Mouse (Mus musculus) spleen, adult 12 weeks (tissue): ENCODE results near the gene Ckap2l.
A peak's percentile ranks its signal among the peaks of the same experiment; 100 is the strongest.

Experiments
- DNase-seq: peaks from one replicate; pipeline ENCODE4 v3.0.0; 2022; ENCODE audit warnings: low spot score

Ckap2l gene

DNA sequence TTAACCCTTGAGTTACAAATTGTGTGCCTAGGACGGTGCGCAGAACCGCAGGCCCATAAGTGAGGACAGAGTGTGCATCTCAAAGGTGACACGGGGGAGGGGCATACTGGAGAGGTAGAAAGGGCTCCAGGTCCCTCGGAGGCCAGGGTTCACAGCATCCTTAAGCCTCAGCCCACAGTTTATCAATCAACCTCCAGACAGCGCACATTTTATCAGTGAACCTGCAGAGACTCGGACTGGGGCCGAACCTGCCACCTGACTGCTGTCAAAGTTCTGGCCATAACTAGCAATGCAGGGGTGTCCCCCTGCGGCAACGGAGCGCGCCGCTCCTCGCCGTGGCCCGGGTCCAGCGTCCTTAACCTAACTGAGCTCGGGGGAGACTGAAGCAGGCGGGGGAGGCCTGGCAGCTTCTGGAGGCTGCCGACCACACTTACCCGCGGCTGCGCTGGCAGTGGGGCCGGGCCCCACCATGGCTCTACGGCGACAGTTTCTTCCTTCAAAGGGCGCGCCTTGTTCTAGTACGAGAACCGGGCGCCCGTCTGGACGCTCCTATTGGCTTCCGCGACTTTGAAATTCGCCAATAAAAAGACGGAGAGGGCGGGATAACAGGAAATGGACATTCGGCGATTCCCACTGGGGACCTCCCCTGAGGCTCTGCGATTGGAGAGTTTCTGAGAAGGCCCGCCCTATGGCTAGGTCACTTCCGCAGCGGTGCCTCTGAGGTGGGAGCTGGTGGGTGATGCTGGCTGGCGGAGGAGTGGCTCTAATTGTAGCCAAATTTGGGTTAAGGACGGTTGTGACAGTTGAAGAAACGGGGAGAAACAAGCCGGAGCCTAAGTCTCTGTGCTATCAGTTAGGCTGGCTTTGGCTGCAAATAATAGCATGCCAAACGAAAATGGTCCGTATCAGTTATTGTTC is at the start of gene Ckap2l:
TSS of gene Ckap2l (minus strand) at position 542 of the 918 bp plus-strand sequence.
- DNase-seq: peak; percentile 95

DNA sequence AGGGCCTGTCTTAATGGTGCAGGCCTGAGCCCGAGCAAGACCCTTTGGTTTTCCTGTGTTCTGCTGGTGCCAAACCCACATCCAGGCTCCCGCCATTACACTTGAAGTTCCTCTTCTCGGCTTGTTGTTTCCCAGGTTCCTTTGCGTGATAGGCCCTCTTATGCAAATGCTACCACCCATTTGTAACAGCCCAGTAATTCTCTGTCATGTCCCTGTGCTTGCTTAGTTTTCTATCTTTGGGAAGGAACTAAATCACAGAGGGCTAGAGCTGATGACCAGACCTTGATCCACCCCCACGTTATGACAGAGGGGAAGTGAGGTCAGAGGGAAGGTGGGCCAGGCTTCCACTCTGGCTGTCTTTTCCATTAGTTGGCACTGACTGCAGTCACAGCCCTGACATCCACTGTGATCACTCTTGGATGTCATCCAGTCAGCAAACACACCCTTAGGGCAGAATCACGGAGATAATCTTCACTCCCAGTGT is 41.2 kb upstream of the Ckap2l start:
- DNase-seq: no peak

DNA sequence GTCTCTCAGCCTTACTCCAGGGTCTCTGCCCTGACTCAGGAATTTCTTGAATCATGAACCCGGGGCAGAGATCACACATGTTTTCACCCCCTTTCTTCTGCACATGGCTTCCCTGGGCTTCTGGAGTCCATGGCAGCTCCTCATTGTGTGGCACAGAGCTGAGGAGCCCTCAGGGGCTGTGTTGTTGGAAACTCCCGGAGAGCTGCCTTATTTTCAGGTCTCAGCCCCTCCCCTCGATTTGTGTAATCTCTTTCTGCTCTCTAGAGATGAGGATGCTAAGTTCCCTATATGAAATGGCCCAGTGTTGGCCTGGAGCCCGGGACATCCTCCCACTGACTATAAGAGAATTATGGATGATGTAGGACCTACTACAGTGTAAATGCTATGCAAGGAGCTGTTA is 36.5 kb upstream of the Ckap2l start:
- no peak for DNase-seq

DNA sequence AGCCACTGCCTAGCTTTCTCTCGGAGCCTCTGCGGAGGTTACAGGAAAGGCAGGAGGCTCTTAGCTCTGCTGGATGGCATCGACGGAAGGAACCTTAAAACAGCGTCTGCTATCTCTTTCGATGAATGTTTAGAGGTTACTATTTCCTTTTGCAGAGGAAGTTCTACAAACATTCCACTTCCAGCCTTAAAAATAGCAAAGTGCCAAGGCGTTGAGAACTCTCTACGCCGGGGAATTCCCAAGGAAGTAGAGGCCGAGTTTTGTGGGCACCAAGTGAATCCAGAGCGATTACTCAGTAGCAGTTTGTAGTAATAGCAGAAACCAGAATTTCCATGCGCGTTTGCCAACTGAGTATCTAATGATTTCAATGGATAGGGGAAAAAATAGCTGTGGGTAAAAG is 33.5 kb upstream of the Ckap2l start:
- no peak for DNase-seq

DNA sequence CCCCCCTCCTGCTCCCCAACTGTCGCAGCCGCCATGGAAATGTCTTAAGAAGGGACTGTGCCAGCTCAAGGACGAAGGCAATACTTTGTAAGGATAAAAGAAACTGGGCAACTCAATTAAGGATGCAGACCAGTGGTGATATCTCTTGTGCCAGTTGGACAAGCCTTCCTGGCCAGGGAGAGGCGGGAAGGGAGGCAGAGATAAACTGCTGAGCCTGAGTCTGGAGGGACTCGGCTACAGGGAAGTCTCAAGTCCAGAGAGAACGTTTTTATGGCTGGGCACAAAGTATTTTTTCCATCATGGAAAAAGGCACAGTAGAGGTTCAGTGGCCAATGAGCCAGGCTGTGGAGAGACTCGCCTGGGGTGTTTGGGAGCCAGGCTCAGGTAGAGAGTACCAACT is 33.0 kb upstream of the Ckap2l start:
- DNase-seq: no peak

DNA sequence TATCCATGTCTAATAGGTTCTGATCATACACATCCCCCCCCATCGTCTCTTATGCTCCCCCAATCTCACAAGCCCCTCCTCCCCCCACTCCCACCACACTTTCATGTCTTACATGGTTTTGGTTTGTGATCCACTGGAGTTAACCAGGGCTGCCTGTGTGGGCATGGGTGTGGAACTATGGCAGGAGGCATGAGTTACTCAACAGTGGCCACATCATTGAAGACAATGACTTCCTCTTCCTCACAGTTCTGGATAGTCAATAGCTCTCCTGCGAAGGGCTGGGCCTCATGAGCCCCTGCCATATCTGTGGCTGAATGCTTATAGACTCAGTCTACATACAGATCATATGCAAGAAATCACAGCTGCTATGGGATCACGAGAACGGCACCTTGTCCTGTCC is 31.2 kb upstream of the Ckap2l start:
- DNase-seq: no peak

DNA sequence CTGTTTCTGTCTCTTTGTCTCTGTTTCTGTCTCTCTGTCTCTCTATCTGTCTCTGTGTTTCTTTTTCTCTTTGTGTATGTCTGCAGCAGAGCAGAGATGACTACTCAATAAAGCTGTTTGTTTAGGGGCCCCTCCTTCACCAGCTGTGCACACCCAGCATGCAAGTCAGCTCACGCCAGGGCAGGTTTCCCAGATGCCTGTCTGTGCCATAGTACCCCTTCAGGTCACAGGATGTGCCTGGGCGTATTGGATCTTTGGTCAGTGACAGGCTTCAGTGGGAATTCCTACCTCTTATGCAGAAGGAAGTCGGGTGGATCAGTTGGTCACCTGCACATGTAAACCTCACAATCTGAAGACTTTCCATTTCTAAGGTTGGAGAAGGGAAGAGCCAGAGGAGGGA is 27.2 kb upstream of the Ckap2l start:
- no peak for DNase-seq

DNA sequence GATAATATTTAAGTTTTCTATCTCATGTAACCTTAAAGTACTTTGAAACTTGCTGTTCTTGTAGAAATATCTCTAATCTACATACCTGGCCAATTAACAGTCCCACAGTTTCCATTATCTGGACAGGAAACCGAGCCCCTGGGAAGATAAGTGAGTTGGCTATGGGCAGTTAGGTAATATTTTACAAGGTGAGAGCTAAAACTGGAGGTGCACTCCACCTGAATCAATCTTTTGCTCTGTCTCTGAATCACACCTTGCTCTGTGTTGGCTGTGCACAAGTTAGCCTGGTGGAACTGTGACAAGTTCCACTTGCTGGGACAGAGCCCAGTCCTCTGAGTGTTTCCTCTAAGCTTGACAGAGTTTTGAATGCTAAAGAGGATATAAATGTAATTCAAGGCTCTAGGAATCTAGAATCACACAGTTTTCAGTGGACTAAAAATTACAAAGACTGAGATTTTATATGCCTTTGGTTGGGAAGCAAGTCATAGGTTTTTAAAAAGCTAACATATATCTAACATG is 25.2 kb upstream of the Ckap2l start:
- no peak for DNase-seq

DNA sequence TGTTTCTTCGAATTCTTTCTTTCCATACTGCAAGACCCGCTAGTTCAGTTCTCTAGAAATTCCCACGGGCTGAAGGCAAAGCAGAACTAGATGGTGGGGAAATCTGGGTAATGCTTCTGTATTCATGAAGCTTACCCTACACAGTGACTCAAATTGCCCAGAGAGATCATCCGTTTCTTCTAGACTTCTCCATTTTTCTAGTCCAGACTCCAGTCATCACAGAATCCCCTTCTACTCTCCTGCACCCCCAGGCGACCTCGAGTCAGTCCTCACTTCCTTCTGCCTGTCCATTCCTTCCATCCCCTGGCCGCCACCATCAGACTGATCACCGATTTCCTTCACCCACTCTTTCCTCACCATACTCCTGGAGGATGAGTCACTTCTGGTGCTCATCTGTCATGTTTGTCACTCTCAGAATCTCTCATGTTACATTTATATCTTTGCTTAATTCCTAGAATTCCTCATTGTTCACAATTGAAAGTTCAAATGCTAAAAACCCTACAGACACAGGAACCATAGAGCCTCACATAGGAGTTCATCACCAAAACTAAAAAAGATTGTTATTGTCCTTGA is 23.1 kb upstream of the Ckap2l start:
- no peak for DNase-seq

DNA sequence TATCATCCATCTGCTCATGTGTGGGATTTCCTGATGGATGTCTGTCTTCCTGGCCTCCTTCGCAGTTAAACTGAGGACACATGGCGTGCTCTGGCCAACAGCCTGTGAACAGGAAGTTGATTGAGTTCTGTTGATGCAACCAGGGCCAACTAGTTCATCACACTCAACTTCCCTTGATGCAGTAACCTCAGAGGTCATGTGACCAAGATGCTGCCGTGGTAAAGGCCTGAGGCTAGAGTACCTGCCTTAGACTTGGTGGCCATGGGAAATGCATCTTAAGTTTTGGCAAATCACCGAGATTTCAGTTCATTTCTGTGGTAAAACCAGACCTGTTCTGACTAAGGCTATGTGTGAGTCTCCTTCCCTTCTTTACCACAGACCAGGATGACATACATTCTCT is 18.8 kb upstream of the Ckap2l start:
- no peak for DNase-seq

DNA sequence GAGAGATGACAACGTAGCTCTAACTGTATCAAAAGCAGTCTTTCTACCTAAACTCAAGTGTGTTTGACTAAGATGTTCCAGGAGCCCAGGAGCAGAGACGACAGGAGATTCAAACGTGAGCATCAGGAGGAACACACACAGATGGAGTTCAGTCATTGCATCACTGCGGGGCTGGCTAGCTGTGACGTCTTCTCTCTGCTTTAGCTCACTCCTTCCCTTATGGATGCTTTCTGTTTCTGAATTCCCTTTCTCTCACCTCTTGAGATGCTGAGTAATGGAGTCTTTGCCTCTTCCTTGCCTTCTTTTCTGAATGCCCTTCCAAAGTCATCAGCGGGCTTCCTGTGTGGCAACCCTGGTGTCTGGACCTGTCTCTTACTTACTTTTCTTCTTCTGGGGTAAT is 17.9 kb upstream of the Ckap2l start:
- DNase-seq: no peak

DNA sequence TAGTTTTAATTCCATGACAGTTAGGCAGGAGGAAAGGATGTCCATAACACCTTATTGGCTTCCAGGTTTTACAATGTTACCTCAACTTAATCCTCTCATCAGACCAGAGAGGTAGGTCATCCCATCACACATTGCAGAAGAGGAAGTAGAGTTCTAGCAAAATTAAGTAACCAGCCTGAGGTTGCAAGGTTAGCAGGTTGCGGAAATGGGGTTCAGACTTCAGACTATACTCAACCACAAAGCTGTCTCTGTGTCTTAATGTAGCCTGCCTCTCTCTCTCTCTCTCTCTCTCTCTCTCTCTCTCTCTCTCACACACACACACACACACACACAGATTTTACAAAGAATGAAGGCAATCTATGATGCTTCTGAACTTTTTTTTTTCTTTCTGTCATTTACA is 16.9 kb upstream of the Ckap2l start:
- DNase-seq: no peak

DNA sequence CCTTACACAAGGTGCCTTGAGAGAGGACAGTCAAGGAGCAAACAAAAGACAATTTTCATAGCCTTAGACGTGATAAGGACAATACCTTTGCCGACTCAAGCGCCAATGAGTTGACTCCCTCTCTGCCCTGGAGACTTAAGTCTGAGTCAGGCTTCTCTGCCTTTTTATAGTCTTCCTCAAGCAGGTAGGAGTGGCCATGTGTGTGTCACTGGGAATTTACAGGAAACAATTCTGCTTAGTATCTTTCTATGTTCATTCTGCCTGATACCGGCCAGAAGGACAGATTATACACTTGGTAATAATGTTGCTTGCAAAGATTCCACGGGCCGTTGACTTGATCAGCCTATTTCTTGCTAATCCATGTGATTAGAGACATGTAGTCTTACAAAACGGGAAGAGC is 12.8 kb upstream of the Ckap2l start, which contains the start of gene Il1a:
TSS of gene Il1a (minus strand) at position 137 of the 400 bp plus-strand sequence.
- no peak for DNase-seq

DNA sequence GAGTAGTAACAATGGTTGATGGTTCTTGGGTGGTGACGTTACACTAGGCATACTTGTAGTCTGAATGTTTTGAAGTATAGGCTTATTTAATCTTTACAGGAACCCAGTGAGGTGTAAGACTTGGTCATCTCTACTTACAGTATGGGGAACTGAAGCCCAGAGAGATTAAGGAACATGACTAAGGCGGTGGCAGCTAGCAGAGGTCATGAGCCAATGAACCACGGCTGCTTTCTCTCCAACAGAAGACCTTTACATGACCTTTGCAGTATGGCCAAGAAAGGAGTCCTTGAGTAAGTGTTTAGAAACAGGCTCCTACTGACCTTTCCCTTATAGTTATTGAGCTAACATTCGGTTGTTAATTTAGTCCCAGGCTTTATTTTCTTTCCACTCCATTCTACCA is 9.0 kb upstream of the Ckap2l start:
- DNase-seq: no peak

DNA sequence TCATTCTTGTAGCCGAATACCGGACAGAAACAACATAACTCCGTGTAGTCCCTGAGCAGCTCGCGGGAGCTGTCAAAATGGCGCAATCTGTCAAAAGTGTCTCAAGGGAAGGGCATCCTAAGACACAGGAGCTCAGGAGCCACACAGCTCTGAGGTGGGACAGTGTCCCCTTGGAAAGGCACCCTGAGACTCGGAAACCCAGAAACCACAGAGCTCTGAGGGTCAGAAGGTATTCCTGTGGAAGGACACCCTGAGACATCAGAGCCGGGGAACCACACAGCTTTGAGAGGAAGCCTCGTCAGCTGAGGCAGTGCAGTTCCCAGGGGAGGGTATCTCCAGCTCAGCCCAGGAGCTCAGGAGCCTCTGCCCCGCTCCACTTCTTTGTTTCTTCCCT is 574 bp upstream of the Ckap2l start:
- no peak for DNase-seq

DNA sequence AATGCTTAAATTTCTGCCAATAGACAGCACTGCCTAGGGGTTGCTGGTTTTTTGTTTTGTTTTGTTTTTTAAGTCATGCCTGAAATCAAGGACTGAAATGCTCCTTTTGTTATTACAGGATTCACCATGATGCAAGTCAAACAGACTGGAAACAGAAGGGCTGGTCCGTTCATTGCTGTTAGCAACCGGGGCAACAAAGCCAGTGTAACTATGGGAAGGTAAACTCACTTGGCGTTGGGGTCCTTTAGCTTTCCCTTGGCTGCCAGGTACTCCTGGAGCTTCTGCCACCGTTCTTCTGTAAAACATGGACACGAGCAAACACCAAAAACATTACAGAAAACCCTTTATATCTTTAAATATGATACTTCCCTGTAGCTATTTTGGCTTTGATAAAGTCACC is 926 bp downstream of the Ckap2l start:
- DNase-seq: peak; percentile 12

DNA sequence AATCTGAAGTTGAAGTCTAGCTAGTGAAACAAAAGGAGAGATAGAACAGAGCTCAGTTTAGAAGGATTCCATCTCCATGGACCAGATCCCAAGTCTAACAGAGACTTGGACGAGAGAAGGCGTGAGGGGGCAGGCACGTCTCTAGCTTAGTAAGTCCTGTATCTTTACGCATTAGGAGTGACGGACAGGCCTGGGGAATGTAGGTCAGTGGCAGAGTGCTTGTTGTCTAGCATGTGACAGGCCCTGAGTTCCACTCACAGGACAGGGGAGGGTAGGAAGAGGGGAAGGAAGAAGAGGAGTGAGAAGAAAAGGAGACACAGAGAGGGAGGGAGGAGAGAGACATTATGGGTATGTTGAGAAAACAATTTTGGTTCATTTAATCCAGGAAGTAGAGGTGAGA is 1.9 kb downstream of the Ckap2l start:
- DNase-seq: no peak

DNA sequence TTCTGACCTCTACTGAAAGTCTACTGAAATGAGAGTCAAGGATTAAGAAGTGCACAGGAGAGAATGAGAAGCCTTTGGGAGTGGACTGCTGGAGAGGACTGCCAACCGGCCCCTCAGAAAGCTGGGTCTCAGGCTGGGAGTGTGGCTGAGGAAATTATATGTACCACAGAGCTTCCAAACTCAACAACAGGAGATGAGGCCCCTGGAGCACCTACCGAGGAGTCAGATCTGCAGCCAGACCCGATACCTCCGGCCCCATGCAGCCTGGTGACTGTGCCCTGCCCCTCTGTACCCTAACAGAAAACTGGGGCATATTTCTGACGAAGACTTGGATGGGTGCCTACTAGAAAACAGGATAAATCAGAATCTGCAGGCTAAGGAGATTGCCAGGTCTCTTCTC is 23.2 kb downstream of the Ckap2l start:
- DNase-seq: no peak

DNA sequence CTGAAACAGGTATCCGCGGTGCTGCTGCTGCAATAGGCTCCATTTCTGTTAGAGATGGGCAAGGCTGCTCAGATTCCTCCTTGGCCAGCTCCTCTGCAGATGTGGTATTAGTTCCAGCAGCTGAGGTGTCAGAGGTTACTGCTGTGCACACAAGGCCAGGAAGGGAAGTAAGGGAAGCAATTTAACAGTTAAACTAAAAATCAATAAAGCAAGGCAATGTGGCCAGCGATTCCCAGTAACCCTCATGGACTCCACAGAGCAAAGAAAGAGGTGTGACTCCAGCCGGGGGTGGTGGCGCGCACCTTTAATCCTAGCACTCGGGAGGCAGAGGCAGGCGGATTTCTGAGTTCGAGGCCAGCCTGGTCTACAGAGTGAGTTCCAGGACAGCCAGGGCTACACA is 26.4 kb downstream of the Ckap2l start:
- no peak for DNase-seq

DNA sequence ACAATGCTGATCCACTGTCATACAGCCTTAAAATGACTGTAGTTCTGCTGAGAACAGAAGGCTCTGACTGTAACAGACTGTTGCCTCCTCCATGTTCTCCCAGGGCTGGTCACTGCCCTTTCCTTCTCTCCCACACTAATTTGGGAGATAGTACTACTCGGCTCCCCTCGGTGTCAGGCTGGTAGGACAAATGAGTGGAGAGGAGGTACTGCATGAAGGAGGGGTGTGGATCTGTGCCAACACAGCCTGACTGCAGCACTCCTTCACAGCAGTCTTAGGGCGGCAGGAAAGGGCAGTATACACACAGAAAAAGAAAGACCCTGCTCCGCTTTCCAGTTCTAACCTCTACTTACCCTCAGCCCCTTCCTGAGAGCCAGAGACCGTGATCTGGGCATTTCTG is 27.0 kb downstream of the Ckap2l start:
- DNase-seq: no peak

DNA sequence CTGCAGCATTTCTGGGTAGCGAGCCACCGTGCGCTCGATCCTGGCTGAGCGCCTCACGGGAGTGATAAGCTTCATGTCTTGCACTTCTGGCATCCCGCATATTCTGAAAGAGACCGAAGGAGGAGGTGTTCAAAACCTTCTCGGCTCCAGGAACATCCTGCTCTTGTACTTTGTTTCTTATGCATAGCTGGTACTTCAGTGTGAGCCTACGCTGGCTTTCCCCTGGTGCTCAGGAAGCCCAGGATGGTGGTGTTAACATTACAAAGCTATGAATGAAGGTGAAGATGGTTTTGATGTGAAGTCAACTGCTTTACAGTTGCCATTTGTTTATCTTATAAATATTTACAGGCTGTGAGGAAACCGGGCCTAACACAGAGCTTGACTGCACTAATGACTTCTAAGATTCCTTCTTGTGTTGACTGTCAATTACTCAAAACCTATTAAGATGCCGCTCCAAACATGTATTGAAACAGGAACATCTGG is 27.8 kb downstream of the Ckap2l start:
- no peak for DNase-seq

DNA sequence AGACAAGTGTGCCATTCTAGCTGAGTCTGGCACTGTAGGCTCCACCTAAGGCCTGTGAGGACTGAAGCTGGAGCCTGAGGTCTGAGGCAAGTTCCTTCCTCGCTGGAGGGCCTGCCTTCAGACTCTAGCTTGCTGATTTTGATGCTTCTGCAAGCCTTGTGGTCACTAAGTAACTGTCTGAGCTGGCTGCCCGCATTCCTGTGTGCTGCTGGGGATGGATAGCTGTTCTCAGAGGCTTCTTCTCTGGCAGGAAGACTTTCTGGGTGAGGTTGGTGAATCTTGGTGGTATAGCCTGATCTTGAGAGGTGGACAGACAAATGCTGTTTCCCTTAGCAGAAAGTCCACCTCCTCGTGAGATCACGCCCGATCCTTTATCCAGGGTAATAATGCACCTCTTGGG is 29.3 kb downstream of the Ckap2l start:
- DNase-seq: no peak

DNA sequence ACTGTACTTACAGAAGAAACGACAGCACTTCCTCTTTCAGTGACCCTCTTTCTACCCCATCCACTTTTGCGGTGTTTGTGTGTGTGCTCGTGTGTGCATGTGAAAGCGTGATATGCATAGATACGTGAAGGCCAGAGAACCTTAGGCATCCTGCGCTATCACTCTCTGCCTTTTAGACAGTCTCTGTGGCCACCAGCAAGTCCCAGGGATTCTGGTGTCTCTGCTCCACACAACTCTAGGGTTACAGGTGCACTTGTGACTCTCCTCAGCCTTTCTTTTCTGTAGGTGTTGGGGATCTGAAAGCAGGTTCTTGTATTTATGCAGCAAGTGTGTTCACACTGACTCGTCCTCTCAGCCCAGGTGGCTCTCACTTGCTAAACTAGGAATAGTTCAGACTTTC is 31.7 kb downstream of the Ckap2l start:
- DNase-seq: no peak
